Mouse (Mus musculus): Measurements from ENCODE around the gene Rnf145. TPM values are rescaled to one million over a fixed set of nuclear protein-coding genes. Genes with fewer than 3 reads are reported as not detected.

Gene Rnf145
- polyA plus RNA-seq, 1 experiment from 2014 or later = 104 TPM

GRCm38 (mm10) chr11:44514666-44515065 lies 4.1 kb upstream of the Rnf145 start:
- Histone ChIP-seq H3K27me3 (ENCODE audit: control insufficient read depth, insufficient read depth, low read length) (no peaks in the 10 kb centered on the region), H3K4me3 (ENCODE audit: low read depth, low read length) (no peak overlapping the region), H3K4me1 (ENCODE audit: control insufficient read depth, insufficient read depth, low read length) (no peaks in the 10 kb centered on the region), H3K9me3 (replicated peaks; ENCODE audit: control insufficient read depth, low read length) (no peaks in the 10 kb centered on the region), H3K9ac (replicated peaks; ENCODE audit: low read length) (no peak overlapping the region), H3K36me3 (replicated peaks; ENCODE audit: control insufficient read depth, insufficient read depth, low read depth, low read length) (no peaks in the 10 kb centered on the region), H3K27ac (replicated peaks; ENCODE audit: low read depth, low read length) (no peak overlapping the region), H3K4me2 (ENCODE audit: low read depth, low read length) (no peak overlapping the region)
- DNase-seq (ENCODE audit: low spot score) = no peak
- WGBS = 66% methylated on average over 2 of the region's 2 CpGs
- no peak for ATAC-seq (replicated peaks; ENCODE audit: insufficient number of reproducible peaks, low FRiP score, low TSS enrichment, low read depth)

GRCm38 (mm10) chr11:44516362-44516761 lies 2.4 kb upstream of the Rnf145 start:
- no peak for ATAC-seq (replicated peaks; ENCODE audit: insufficient number of reproducible peaks, low FRiP score, low TSS enrichment, low read depth)
- H3K4me3 ChIP-seq (ENCODE audit: low read depth, low read length) = no peak overlapping the region
- no peak for DNase-seq (ENCODE audit: low spot score)
- WGBS = 20% methylated on average over 1 of the region's 1 CpGs
- no peak overlapping the region for H3K4me2 ChIP-seq (ENCODE audit: low read depth, low read length)
- H3K9me3 ChIP-seq (replicated peaks; ENCODE audit: control insufficient read depth, low read length) = no peaks in the 10 kb centered on the region
- H3K27ac ChIP-seq (replicated peaks; ENCODE audit: low read depth, low read length) = no peak overlapping the region
- no peak overlapping the region for H3K9ac ChIP-seq (replicated peaks; ENCODE audit: low read length)
- H3K27me3 ChIP-seq (ENCODE audit: control insufficient read depth, insufficient read depth, low read length) = no peaks in the 10 kb centered on the region
- no peaks in the 10 kb centered on the region for H3K36me3 ChIP-seq (replicated peaks; ENCODE audit: control insufficient read depth, insufficient read depth, low read depth, low read length)
- no peaks in the 10 kb centered on the region for H3K4me1 ChIP-seq (ENCODE audit: control insufficient read depth, insufficient read depth, low read length)

DNA sequence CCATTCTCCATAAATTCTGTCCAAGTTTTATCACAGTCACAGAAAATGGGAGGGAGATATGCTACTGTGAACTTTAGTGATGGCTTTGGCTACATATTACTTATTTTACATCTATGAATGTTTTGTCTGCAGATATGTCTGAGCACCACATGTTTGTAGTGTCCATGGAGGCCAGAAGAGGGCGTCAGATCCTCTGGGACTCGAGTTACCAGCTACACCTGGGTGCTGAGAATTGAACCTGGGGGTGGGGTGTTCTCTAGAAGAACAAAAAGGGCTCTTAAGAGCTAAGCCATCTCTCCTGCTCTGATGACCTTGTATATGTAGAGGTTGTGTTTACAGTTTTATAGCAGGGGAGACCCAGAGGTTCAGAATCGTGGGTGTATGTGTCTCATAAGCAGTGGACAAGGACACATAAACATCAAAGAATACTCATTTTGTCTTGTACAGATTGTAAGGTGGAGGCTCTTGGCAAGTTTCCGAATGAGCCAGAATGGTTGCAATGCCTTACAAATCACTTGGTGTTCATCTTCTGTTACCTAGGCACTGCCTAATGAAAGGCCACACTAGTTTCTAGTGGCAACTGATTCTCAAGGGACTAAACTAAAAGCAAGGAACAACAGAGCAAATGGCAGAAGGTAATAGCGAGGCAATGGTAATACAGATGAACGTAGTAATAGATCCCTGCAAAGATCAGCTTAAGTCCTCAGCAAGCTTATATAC lies 1.0 kb upstream of the Rnf145 start:
- no peak for DNase-seq (ENCODE audit: low spot score)
- no peak for ATAC-seq (replicated peaks; ENCODE audit: insufficient number of reproducible peaks, low FRiP score, low TSS enrichment, low read depth)
- H3K4me3 ChIP-seq (ENCODE audit: low read depth, low read length) = peak overlapping the region; percentile 94

DNA sequence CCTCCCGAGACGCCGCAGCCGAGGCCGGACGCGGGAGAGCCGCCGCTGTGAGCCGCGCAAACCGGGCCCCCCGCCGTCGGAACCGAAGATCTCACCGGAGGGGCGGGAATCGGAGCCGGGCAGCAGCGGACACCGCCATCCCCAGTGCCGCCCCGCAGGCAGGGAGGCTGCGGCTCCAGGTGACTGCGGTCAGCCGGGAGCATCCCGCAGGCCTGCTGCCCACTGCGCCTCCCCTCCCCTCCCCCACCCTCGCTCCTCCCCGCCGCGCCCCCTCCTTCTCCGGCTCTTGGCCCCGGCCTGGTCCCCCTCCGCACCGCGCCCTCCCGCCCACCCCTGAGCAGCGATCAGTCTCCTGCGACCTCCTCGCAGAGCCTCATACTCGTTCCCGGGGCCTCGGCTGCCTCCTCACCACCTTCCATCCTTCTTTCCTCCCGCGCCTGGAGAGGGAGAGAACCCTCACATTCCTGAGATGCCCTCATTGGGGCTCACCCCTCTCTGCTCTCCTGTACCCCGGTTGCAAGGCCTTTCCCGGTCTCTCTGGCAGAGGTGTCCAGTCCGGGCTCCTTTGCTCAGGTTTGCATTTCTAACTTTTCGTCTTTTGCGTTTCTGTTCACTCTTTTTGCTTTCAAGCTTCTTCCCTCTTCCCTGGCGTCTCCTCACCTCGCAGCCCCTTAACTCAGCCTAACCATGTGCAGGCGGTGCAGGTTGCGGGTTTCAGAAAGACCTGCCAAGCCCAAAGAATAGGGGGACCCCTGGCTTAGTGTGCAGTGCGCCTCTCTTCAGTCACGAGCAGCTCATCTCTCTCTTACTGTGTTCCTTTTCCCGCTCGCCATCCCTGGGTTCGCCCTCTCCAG lies 559 bp downstream of the Rnf145 start:
- peak overlapping the region; percentile 94 for H3K4me3 ChIP-seq (ENCODE audit: low read depth, low read length)
- H3K27ac ChIP-seq (replicated peaks; ENCODE audit: low read depth, low read length) = peak overlapping the region; percentile 87
- H3K4me1 ChIP-seq (ENCODE audit: control insufficient read depth, insufficient read depth, low read length) = no peaks in the 10 kb centered on the region
- 0% methylated on average over 44 of the region's 61 CpGs for WGBS
- ATAC-seq (replicated peaks; ENCODE audit: insufficient number of reproducible peaks, low FRiP score, low TSS enrichment, low read depth) = peak; percentile 71
- no peaks in the 10 kb centered on the region for H3K9me3 ChIP-seq (replicated peaks; ENCODE audit: control insufficient read depth, low read length)
- DNase-seq (ENCODE audit: low spot score) = peak; percentile 64
- H3K9ac ChIP-seq (replicated peaks; ENCODE audit: low read length) = peak overlapping the region; percentile 96
- H3K4me2 ChIP-seq (ENCODE audit: low read depth, low read length) = peak overlapping the region; percentile 74
- H3K36me3 ChIP-seq (replicated peaks; ENCODE audit: control insufficient read depth, insufficient read depth, low read depth, low read length) = no peaks in the 10 kb centered on the region
- H3K27me3 ChIP-seq (ENCODE audit: control insufficient read depth, insufficient read depth, low read length) = no peaks in the 10 kb centered on the region

More for the DNA sequence above, 1.0 kb upstream of the Rnf145 start:
- peak overlapping the region; percentile 74; the same call in 1 of the 2 replicates for H3K4me2 ChIP-seq (ENCODE audit: low read depth, low read length)
- H3K9me3 ChIP-seq (replicated peaks; ENCODE audit: control insufficient read depth, low read length) = no peaks in the 10 kb centered on the region
- H3K27me3 ChIP-seq (ENCODE audit: control insufficient read depth, insufficient read depth, low read length) = no peaks in the 10 kb centered on the region
- H3K36me3 ChIP-seq (replicated peaks; ENCODE audit: control insufficient read depth, insufficient read depth, low read depth, low read length) = no peaks in the 10 kb centered on the region
- H3K4me1 ChIP-seq (ENCODE audit: control insufficient read depth, insufficient read depth, low read length) = no peaks in the 10 kb centered on the region
- WGBS = 47% methylated on average over 6 of the region's 6 CpGs
- H3K9ac ChIP-seq (replicated peaks; ENCODE audit: low read length) = no peak overlapping the region
- no peak overlapping the region for H3K27ac ChIP-seq (replicated peaks; ENCODE audit: low read depth, low read length)

GRCm38 (mm10) chr11:44519950-44520761 lies 1.4 kb downstream of the Rnf145 start:
- peak overlapping the region; percentile 96 for H3K9ac ChIP-seq (replicated peaks; ENCODE audit: low read length)
- H3K27ac ChIP-seq (replicated peaks; ENCODE audit: low read depth, low read length) = peak overlapping the region; percentile 87
- ATAC-seq (replicated peaks; ENCODE audit: insufficient number of reproducible peaks, low FRiP score, low TSS enrichment, low read depth) = peak; percentile 88
- H3K4me3 ChIP-seq (ENCODE audit: low read depth, low read length) = peak overlapping the region; percentile 94
- no peaks in the 10 kb centered on the region for H3K9me3 ChIP-seq (replicated peaks; ENCODE audit: control insufficient read depth, low read length)
- peak; percentile 87 for DNase-seq (ENCODE audit: low spot score)
- no peaks in the 10 kb centered on the region for H3K4me1 ChIP-seq (ENCODE audit: control insufficient read depth, insufficient read depth, low read length)
- WGBS = under 1% methylated on average over 28 of the region's 28 CpGs
- peak overlapping the region; percentile 74 for H3K4me2 ChIP-seq (ENCODE audit: low read depth, low read length)
- H3K27me3 ChIP-seq (ENCODE audit: control insufficient read depth, insufficient read depth, low read length) = no peaks in the 10 kb centered on the region
- no peaks in the 10 kb centered on the region for H3K36me3 ChIP-seq (replicated peaks; ENCODE audit: control insufficient read depth, insufficient read depth, low read depth, low read length)

- Histone ChIP-seq H3K9ac (replicated peaks; ENCODE audit: low read length) (no peak overlapping the region), H3K36me3 (replicated peaks; ENCODE audit: control insufficient read depth, insufficient read depth, low read depth, low read length) (peaks cover 3% of the 10 kb centered on the region; the same call in 1 of the 2 replicates), H3K4me2 (ENCODE audit: low read depth, low read length) (no peak overlapping the region), H3K9me3 (replicated peaks; ENCODE audit: control insufficient read depth, low read length) (no peaks in the 10 kb centered on the region), H3K27ac (replicated peaks; ENCODE audit: low read depth, low read length) (no peak overlapping the region), H3K27me3 (ENCODE audit: control insufficient read depth, insufficient read depth, low read length) (no peaks in the 10 kb centered on the region), H3K4me1 (ENCODE audit: control insufficient read depth, insufficient read depth, low read length) (no peaks in the 10 kb centered on the region), H3K4me3 (ENCODE audit: low read depth, low read length) (no peak overlapping the region)
- ATAC-seq (replicated peaks; ENCODE audit: insufficient number of reproducible peaks, low FRiP score, low TSS enrichment, low read depth) = no peak
- no peak for DNase-seq (ENCODE audit: low spot score)
- 78% methylated on average over 5 of the region's 5 CpGs for WGBS
These were observed 3.8 kb downstream of the Rnf145 start for GRCm38 (mm10) chr11:44522594-44522993.

- no peaks in the 10 kb centered on the region for H3K4me1 ChIP-seq (ENCODE audit: control insufficient read depth, insufficient read depth, low read length)
- no peak overlapping the region for H3K27ac ChIP-seq (replicated peaks; ENCODE audit: low read depth, low read length)
- H3K36me3 ChIP-seq (replicated peaks; ENCODE audit: control insufficient read depth, insufficient read depth, low read depth, low read length) = peaks cover 3% of the 10 kb centered on the region; the same call in 1 of the 2 replicates
- WGBS = 77% methylated on average over 4 of the region's 4 CpGs
- no peak overlapping the region for H3K9ac ChIP-seq (replicated peaks; ENCODE audit: low read length)
- no peaks in the 10 kb centered on the region for H3K27me3 ChIP-seq (ENCODE audit: control insufficient read depth, insufficient read depth, low read length)
- no peak overlapping the region for H3K4me2 ChIP-seq (ENCODE audit: low read depth, low read length)
- no peak overlapping the region for H3K4me3 ChIP-seq (ENCODE audit: low read depth, low read length)
- DNase-seq (ENCODE audit: low spot score) = no peak
- H3K9me3 ChIP-seq (replicated peaks; ENCODE audit: control insufficient read depth, low read length) = no peaks in the 10 kb centered on the region
- ATAC-seq (replicated peaks; ENCODE audit: insufficient number of reproducible peaks, low FRiP score, low TSS enrichment, low read depth) = no peak
These were observed 7.0 kb downstream of the Rnf145 start for GRCm38 (mm10) chr11:44525765-44526164.

All from embryonic facial prominence, embryonic 11.5 days (tissue).